Mouse (Mus musculus) lung, embryonic 14.5 days (tissue): ENCODE data around the gene Il12b. TPM values are rescaled to one million over a fixed set of nuclear protein-coding genes. Genes with fewer than 3 reads are reported as not detected.

Source experiments
- ATAC-seq: fragments of 200-750 bp; cut with Nextera tagmentation; 2 replicates; pipeline ENCODE4 v1.8.0; 2017; ENCODE audit warnings: mild to moderate bottlenecking, moderate TSS enrichment, moderate library complexity; ENCODE audit not compliant: insufficient read depth
- DNase-seq: peaks from one replicate; pipeline ENCODE4 v3.0.0-alpha.2; 2015
- H3K27ac ChIP-seq: fragments of 300-500 bp; sonication (generic); 2 replicates; pipeline ENCODE4 v1.5.1; 2014; ENCODE audit warnings: low read depth, mild to moderate bottlenecking, moderate library complexity
- H3K27me3 ChIP-seq: fragments of 300-500 bp; sonication (generic); 2 replicates; pipeline ENCODE4 v1.6.1; 2014; ENCODE audit warnings: low read length, control low read depth; ENCODE audit not compliant: insufficient read depth
- H3K36me3 ChIP-seq: fragments of 300-500 bp; sonication (generic); 2 replicates; pipeline ENCODE4 v1.6.1; 2014; ENCODE audit warnings: control low read depth; ENCODE audit not compliant: insufficient read depth
- H3K4me1 ChIP-seq: fragments of 300-500 bp; sonication (generic); 2 replicates; pipeline ENCODE4 v1.6.1; 2014; ENCODE audit warnings: antibody characterized with exemption, control low read depth; ENCODE audit not compliant: insufficient read depth
- H3K4me2 ChIP-seq: fragments of 300-500 bp; sonication (generic); 2 replicates; pipeline ENCODE4 v1.6.1; 2014; ENCODE audit warnings: mild to moderate bottlenecking
- H3K4me3 ChIP-seq: fragments of 300-500 bp; sonication (generic); 2 replicates; pipeline ENCODE4 v1.5.1; 2014; ENCODE audit warnings: low read depth, low read length
- H3K9ac ChIP-seq: fragments of 300-500 bp; sonication (generic); 2 replicates; pipeline ENCODE4 v1.6.1; 2014
- H3K9me3 ChIP-seq: fragments of 300-500 bp; sonication (generic); 2 replicates; pipeline ENCODE4 v1.6.1; 2016; ENCODE audit warnings: low read depth, low read length, control low read depth
- CTCF ChIP-seq: IDR thresholded peaks from 2 replicates; pipeline ENCODE4 v1.5.1; 2016; ENCODE audit warnings: antibody characterized with exemption, low read depth
- WGBS: fragments of 180-500 bp; shearing (Covaris S2); extraction: QIAGEN DNeasy Blood & Tissue Kit; methylation state at CpG from one replicate; pipeline ENCODE4 v1.1.7; 2014; 5-methylcytosine and 5-hydroxymethylcytosine counted together
- polyA plus RNA-seq: library from polyadenylated mRNA; unstranded; fragments of >200 nt; fragmentation: Nextera tagmentation; extraction: Ambion mirVana; gene quantifications from 2 replicates; pipeline ENCODE4 v1.2.1, GENCODE M21; 2014

Il12b gene
- polyA plus RNA-seq, 1 experiment from 2014 or later = not detected

DNA sequence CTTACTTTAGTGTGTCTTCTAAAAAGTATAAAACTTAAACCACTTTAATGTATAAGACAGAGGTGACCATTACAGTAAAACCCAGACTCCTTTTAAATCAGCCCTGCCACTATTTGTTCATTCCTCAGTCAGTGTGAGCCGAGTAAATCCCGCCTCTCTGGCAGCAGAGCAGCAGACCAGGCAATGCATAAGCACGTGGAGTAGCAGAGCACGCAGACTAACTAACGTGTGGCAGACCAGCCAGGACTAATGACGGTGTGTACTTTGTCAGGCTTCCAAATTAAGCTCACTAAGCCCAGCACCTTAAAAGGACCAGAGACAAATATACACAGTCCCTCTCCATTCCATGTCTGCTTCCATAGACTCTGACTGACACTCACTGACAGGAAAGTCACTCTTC is 61.6 kb downstream of the Il12b start:
- DNase-seq (no peak), ATAC-seq (no peak)
- H3K9ac ChIP-seq = no peak overlapping the region
- no peak overlapping the region for H3K4me2 ChIP-seq
- H3K27ac ChIP-seq = no peak overlapping the region
- no peaks in the 10 kb centered on the region for H3K27me3 ChIP-seq
- 64% methylated on average over 6 of the region's 6 CpGs for WGBS
- no peaks in the 10 kb centered on the region for H3K4me1 ChIP-seq
- H3K36me3 ChIP-seq = peaks cover 41% of the 10 kb centered on the region
- no peak for TF ChIP-seq CTCF
- H3K4me3 ChIP-seq = no peak overlapping the region
- no peaks in the 10 kb centered on the region for H3K9me3 ChIP-seq

Other genes starting within 250 kb of the Il12b start
- 68.6 and 73.1 TPM in 2 replicates for gene Ublcp1, start 70.4 kb downstream of the Il12b start, polyA plus RNA-seq
- 85.7 and 89.5 TPM in 2 replicates for gene Rnf145, start 118.9 kb downstream of the Il12b start, polyA plus RNA-seq
- gene Ebf1, start 217.3 kb downstream of the Il12b start, polyA plus RNA-seq = 10.4 and 11.6 TPM in 2 replicates